Mouse (Mus musculus) kidney, embryonic 14.5 days (tissue): ENCODE measurements around the gene Mvp. TPM values are rescaled to one million over a fixed set of nuclear protein-coding genes. Genes with fewer than 3 reads are reported as not detected.

ENCODE experiments used
- ATAC-seq: fragments of 200-750 bp; cut with Nextera tagmentation; 2 replicates; pipeline ENCODE4 v1.8.0; 2017; ENCODE audit warnings: moderate number of reproducible peaks, mild to moderate bottlenecking, moderate TSS enrichment, moderate library complexity; ENCODE audit not compliant: low FRiP score, low TSS enrichment
- H3K27ac ChIP-seq: fragments of 300-500 bp; sonication (generic); 2 replicates; pipeline ENCODE4 v1.5.1; 2014; ENCODE audit warnings: low read depth, mild to moderate bottlenecking, low read length, moderate library complexity, mixed read lengths
- H3K27me3 ChIP-seq: fragments of 300-500 bp; sonication (generic); 2 replicates; pipeline ENCODE4 v1.6.1; 2014; ENCODE audit warnings: mild to moderate bottlenecking, low read length; ENCODE audit not compliant: control insufficient read depth, insufficient read depth
- H3K36me3 ChIP-seq: fragments of 300-500 bp; sonication (generic); 2 replicates; pipeline ENCODE4 v1.6.1; 2014; ENCODE audit warnings: low read length, mixed read lengths; ENCODE audit not compliant: control insufficient read depth, insufficient read depth
- H3K4me1 ChIP-seq: fragments of 300-500 bp; sonication (generic); 2 replicates; pipeline ENCODE4 v1.6.1; 2014; ENCODE audit warnings: low read length, mixed read lengths; ENCODE audit not compliant: control insufficient read depth, insufficient read depth
- H3K4me2 ChIP-seq: fragments of 300-500 bp; sonication (generic); replicated peaks from 2 replicates; pipeline ENCODE4 v1.6.1; 2014; ENCODE audit warnings: low read depth, mild to moderate bottlenecking, low read length
- H3K4me3 ChIP-seq: fragments of 300-500 bp; sonication (generic); 2 replicates; pipeline ENCODE4 v1.5.1; 2014; ENCODE audit warnings: mild to moderate bottlenecking, low read length
- H3K9ac ChIP-seq: fragments of 300-500 bp; sonication (generic); 2 replicates; pipeline ENCODE4 v1.6.1; 2014; ENCODE audit warnings: low read depth, mild to moderate bottlenecking, low read length, moderate library complexity
- H3K9me3 ChIP-seq: fragments of 300-500 bp; sonication (generic); 2 replicates; pipeline ENCODE4 v1.6.1; 2016; ENCODE audit warnings: low read length; ENCODE audit not compliant: control insufficient read depth
- WGBS: fragments of 180-500 bp; shearing (Covaris S2); extraction: QIAGEN DNeasy Blood & Tissue Kit; methylation state at CpG from one replicate; pipeline ENCODE4 v1.1.7; 2014; 5-methylcytosine and 5-hydroxymethylcytosine counted together
- polyA plus RNA-seq: library from polyadenylated mRNA; unstranded; fragments of >200 nt; fragmentation: Nextera tagmentation; extraction: Ambion mirVana; gene quantifications from 2 replicates; pipeline ENCODE4 v1.2.1, GENCODE M21; 2014

Mvp gene
- polyA plus RNA-seq, 1 experiment from 2014 or later: 9.7 TPM

- Histone ChIP-seq H3K27me3 (no peaks in the 10 kb centered on the region), H3K4me3 (peak overlapping the region; percentile 94), H3K4me1 (peaks cover 40% of the 10 kb centered on the region), H3K36me3 (peaks cover 65% of the 10 kb centered on the region), H3K27ac (peak overlapping the region; percentile 99), H3K9ac (peak overlapping the region; percentile 96), H3K9me3 (no peaks in the 10 kb centered on the region), H3K4me2 (peak overlapping the region; percentile 87)
- peak; percentile 44 for ATAC-seq
- WGBS: 2% methylated on average over 25 of the region's 48 CpGs
Observed at GRCm38 (mm10) chr7:127026161-127026600, 11.8 kb upstream of the Mvp start.

GRCm38 (mm10) chr7:127025556-127026160 is 11.2 kb upstream of the Mvp start:
- Histone ChIP-seq H3K27ac (peak overlapping the region; percentile 99), H3K9ac (peak overlapping the region; percentile 96), H3K4me2 (peak overlapping the region; percentile 87), H3K4me1 (peaks cover 42% of the 10 kb centered on the region), H3K4me3 (peak overlapping the region; percentile 94), H3K9me3 (no peaks in the 10 kb centered on the region), H3K36me3 (peaks cover 60% of the 10 kb centered on the region), H3K27me3 (no peaks in the 10 kb centered on the region)
- 1% methylated on average over 56 of the region's 65 CpGs for WGBS
- ATAC-seq: no peak

- H3K4me1 ChIP-seq: peaks cover 48% of the 10 kb centered on the region
- WGBS: under 1% methylated on average over 30 of the region's 30 CpGs
- no peaks in the 10 kb centered on the region for H3K9me3 ChIP-seq
- peak overlapping the region; percentile 87 for H3K4me2 ChIP-seq
- H3K27ac ChIP-seq: peak overlapping the region; percentile 99
- no peaks in the 10 kb centered on the region for H3K27me3 ChIP-seq
- H3K9ac ChIP-seq: peak overlapping the region; percentile 96
- peak; percentile 18 for ATAC-seq
- peaks cover 54% of the 10 kb centered on the region for H3K36me3 ChIP-seq
- H3K4me3 ChIP-seq: peak overlapping the region; percentile 94
Observed at GRCm38 (mm10) chr7:127024755-127025555, 10.5 kb upstream of the Mvp start.

GRCm38 (mm10) chr7:127023896-127024690 is 9.7 kb upstream of the Mvp start:
- WGBS: 24% methylated on average over 19 of the region's 19 CpGs
- Histone ChIP-seq H3K27ac (peak overlapping the region; percentile 37; the same call in 1 of the 2 replicates), H3K9ac (peak overlapping the region; percentile 96), H3K27me3 (no peaks in the 10 kb centered on the region), H3K4me3 (peak overlapping the region; percentile 94), H3K9me3 (no peaks in the 10 kb centered on the region), H3K4me1 (peaks cover 52% of the 10 kb centered on the region), H3K4me2 (peak overlapping the region; percentile 87), H3K36me3 (peaks cover 45% of the 10 kb centered on the region)
- ATAC-seq: no peak

GRCm38 (mm10) chr7:127023272-127023691 is 8.9 kb upstream of the Mvp start:
- no peak overlapping the region for H3K27ac ChIP-seq
- H3K36me3 ChIP-seq: peaks cover 37% of the 10 kb centered on the region
- no peaks in the 10 kb centered on the region for H3K9me3 ChIP-seq
- H3K9ac ChIP-seq: peak overlapping the region; percentile 96; the same call in 1 of the 2 replicates
- no peaks in the 10 kb centered on the region for H3K27me3 ChIP-seq
- WGBS: 83% methylated on average over 13 of the region's 13 CpGs
- peak overlapping the region; percentile 87 for H3K4me2 ChIP-seq
- peaks cover 60% of the 10 kb centered on the region for H3K4me1 ChIP-seq
- no peak for ATAC-seq
- H3K4me3 ChIP-seq: peak overlapping the region; percentile 94

GRCm38 (mm10) chr7:127022528-127023271 is 8.3 kb upstream of the Mvp start:
- no peaks in the 10 kb centered on the region for H3K27me3 ChIP-seq
- peaks cover 32% of the 10 kb centered on the region for H3K36me3 ChIP-seq
- WGBS: 88% methylated on average over 7 of the region's 7 CpGs
- no peak for ATAC-seq
- peak overlapping the region; percentile 11; the same call in 1 of the 2 replicates for H3K4me2 ChIP-seq
- no peak overlapping the region for H3K27ac ChIP-seq
- no peaks in the 10 kb centered on the region for H3K9me3 ChIP-seq
- H3K4me1 ChIP-seq: peaks cover 60% of the 10 kb centered on the region
- no peak overlapping the region for H3K4me3 ChIP-seq
- H3K9ac ChIP-seq: peak overlapping the region; percentile 96; the same call in 1 of the 2 replicates

- H3K9ac ChIP-seq: peak overlapping the region; percentile 61; the same call in 1 of the 2 replicates
- H3K4me1 ChIP-seq: peaks cover 63% of the 10 kb centered on the region
- H3K36me3 ChIP-seq: peaks cover 32% of the 10 kb centered on the region
- ATAC-seq: no peak
- 40% methylated on average over 5 of the region's 5 CpGs for whole genome bisulfite sequencing
- no peaks in the 10 kb centered on the region for H3K27me3 ChIP-seq
- H3K4me3 ChIP-seq: peak overlapping the region; percentile 53
- H3K9me3 ChIP-seq: no peaks in the 10 kb centered on the region
- peak overlapping the region; percentile 77; the same call in 1 of the 2 replicates for H3K27ac ChIP-seq
- peak overlapping the region; percentile 86 for H3K4me2 ChIP-seq
Observed at GRCm38 (mm10) chr7:127021563-127022527, 7.4 kb upstream of the Mvp start.
